Mouse (Mus musculus) heart, embryonic 13.5 days (tissue): ENCODE results near the gene Cyb5d2. TPM values are rescaled to one million over a fixed set of nuclear protein-coding genes. Genes with fewer than 3 reads are reported as not detected.
A peak's percentile ranks its signal among the peaks of the same experiment; 100 is the strongest.
"Not testable (repeated sequence)": the region's sequence is repeated elsewhere in the genome, so short reads cannot be mapped to it uniquely, and the experiment has no call there.

Source experiments
- ATAC-seq: fragments of 200-750 bp; cut with Nextera tagmentation; 2 replicates; pipeline ENCODE4 v1.8.0; 2017; ENCODE audit warnings: moderate TSS enrichment; ENCODE audit not compliant: insufficient number of reproducible peaks, low FRiP score, low TSS enrichment; ENCODE audit errors: extremely low read depth
- H3K27ac ChIP-seq: fragments of 300-500 bp; sonication (generic); replicated peaks from 2 replicates; pipeline ENCODE4 v1.5.1; 2015; ENCODE audit warnings: moderate library complexity, mild to moderate bottlenecking, inconsistent platforms
- H3K27me3 ChIP-seq: fragments of 300-500 bp; sonication (generic); replicated peaks from 2 replicates; pipeline ENCODE4 v1.6.1; 2015; ENCODE audit warnings: mild to moderate bottlenecking, inconsistent platforms
- H3K36me3 ChIP-seq: fragments of 300-500 bp; sonication (generic); 2 replicates; pipeline ENCODE4 v1.6.1; 2015; ENCODE audit warnings: mild to moderate bottlenecking, inconsistent platforms
- H3K4me1 ChIP-seq: fragments of 300-500 bp; sonication (generic); 2 replicates; pipeline ENCODE4 v1.6.1; 2015; ENCODE audit warnings: inconsistent platforms
- H3K4me2 ChIP-seq: fragments of 300-500 bp; sonication (generic); 2 replicates; pipeline ENCODE4 v1.6.1; 2015; ENCODE audit warnings: inconsistent platforms, mild to moderate bottlenecking, moderate library complexity
- H3K4me3 ChIP-seq: fragments of 300-500 bp; sonication (generic); 2 replicates; pipeline ENCODE4 v1.5.1; 2015; ENCODE audit warnings: moderate library complexity, mild to moderate bottlenecking, inconsistent platforms
- H3K9ac ChIP-seq: fragments of 300-500 bp; sonication (generic); 2 replicates; pipeline ENCODE4 v1.6.1; 2015; ENCODE audit warnings: inconsistent platforms, mild to moderate bottlenecking, moderate library complexity
- H3K9me3 ChIP-seq: fragments of 300-500 bp; sonication (generic); 2 replicates; pipeline ENCODE4 v1.6.1; 2016; ENCODE audit warnings: inconsistent platforms
- WGBS: fragments of 180-500 bp; shearing (Covaris S2); methylation state at CpG from one replicate; pipeline ENCODE4 v1.1.7; 2015; ENCODE audit warnings: mixed read lengths; 5-methylcytosine and 5-hydroxymethylcytosine counted together
- polyA plus RNA-seq: library from polyadenylated mRNA; unstranded; fragments of >200 nt; fragmentation: Nextera tagmentation; extraction: Ambion mirVana; gene quantifications from 2 replicates; pipeline ENCODE4 v1.2.1, GENCODE M21; 2015

The Cyb5d2 gene
- polyA plus RNA-seq, 1 experiment from 2014 or later, result 4.9 TPM

GRCm38 (mm10) chr11:72737517-72737916 lies 58.4 kb downstream of the Cyb5d2 start:
- H3K36me3 ChIP-seq, result peaks cover 56% of the 10 kb centered on the region

GRCm38 (mm10) chr11:72736320-72736719 lies 59.6 kb downstream of the Cyb5d2 start:
- Histone ChIP-seq H3K4me1 (peaks cover 36% of the 10 kb centered on the region), H3K27ac (peak overlapping the region; percentile 81), H3K27me3 (no peaks in the 10 kb centered on the region), H3K9me3 (no peaks in the 10 kb centered on the region), H3K36me3 (peaks cover 61% of the 10 kb centered on the region), H3K9ac (no peak overlapping the region), H3K4me2 (no peak overlapping the region), H3K4me3 (no peak overlapping the region)
- WGBS, result 11% methylated on average over 1 of the region's 1 CpGs
- ATAC-seq, result no peak

More at GRCm38 (mm10) chr11:72737517-72737916, 58.4 kb downstream of the Cyb5d2 start:
- H3K4me3 ChIP-seq, H3K27me3 ChIP-seq, H3K4me2 ChIP-seq, H3K9me3 ChIP-seq, H3K9ac ChIP-seq, ATAC-seq: not testable (repeated sequence)
- WGBS, result 81% methylated on average over 5 of the region's 5 CpGs
- Histone ChIP-seq H3K27ac (0 out of 2 replicates have a peak overlapping the region, but pooled peaks have one; percentile 81), H3K4me1 (peaks cover 36% of the 10 kb centered on the region)

GRCm38 (mm10) chr11:72735519-72735860 lies 60.5 kb downstream of the Cyb5d2 start:
- no peak for ATAC-seq
- peaks cover 62% of the 10 kb centered on the region for H3K36me3 ChIP-seq
- H3K9ac ChIP-seq, result no peak overlapping the region
- peak overlapping the region; percentile 81 for H3K27ac ChIP-seq
- H3K4me2 ChIP-seq, result no peak overlapping the region
- H3K27me3 ChIP-seq, result no peaks in the 10 kb centered on the region
- 75% methylated on average over 2 of the region's 2 CpGs for WGBS
- no peaks in the 10 kb centered on the region for H3K9me3 ChIP-seq
- peaks cover 36% of the 10 kb centered on the region for H3K4me1 ChIP-seq
- no peak overlapping the region for H3K4me3 ChIP-seq

- Histone ChIP-seq H3K27me3 (no peaks in the 10 kb centered on the region), H3K36me3 (peaks cover 64% of the 10 kb centered on the region), H3K9me3 (no peaks in the 10 kb centered on the region), H3K27ac (peak overlapping the region; percentile 81), H3K4me2 (no peak overlapping the region), H3K9ac (no peak overlapping the region), H3K4me1 (peaks cover 36% of the 10 kb centered on the region), H3K4me3 (no peak overlapping the region)
- WGBS, result 61% methylated on average over 4 of the region's 4 CpGs
- ATAC-seq, result no peak
Measured at GRCm38 (mm10) chr11:72734840-72735518, 61.0 kb downstream of the Cyb5d2 start.

- Histone ChIP-seq H3K27me3 (no peaks in the 10 kb centered on the region), H3K36me3 (peaks cover 66% of the 10 kb centered on the region), H3K4me1 (peaks cover 36% of the 10 kb centered on the region), H3K27ac (peak overlapping the region; percentile 44), H3K4me3 (no peak overlapping the region), H3K4me2 (no peak overlapping the region), H3K9me3 (no peaks in the 10 kb centered on the region), H3K9ac (no peak overlapping the region)
- no peak for ATAC-seq
- WGBS, result 79% methylated on average over 3 of the region's 3 CpGs
Measured at GRCm38 (mm10) chr11:72733736-72734135, 62.2 kb downstream of the Cyb5d2 start.

Other genes with a start within 250 kb of the Cyb5d2 start
- gene Spns3, start 245.6 kb downstream of the Cyb5d2 start, polyA plus RNA-seq, result 0.10 and 0.13 TPM in 2 replicates
- 57.3 and 57.7 TPM in 2 replicates for gene Ube2g1, start 188.9 kb downstream of the Cyb5d2 start, polyA plus RNA-seq
- gene Ankfy1, start 106.1 kb downstream of the Cyb5d2 start, polyA plus RNA-seq, result 15.2 and 15.8 TPM in 2 replicates
- gene Zzef1, start 84 bp upstream of the Cyb5d2 start, polyA plus RNA-seq, result 5.9 and 6.5 TPM in 2 replicates
- gene Atp2a3, start 165.0 kb upstream of the Cyb5d2 start, polyA plus RNA-seq, result 3.9 and 4.0 TPM in 2 replicates
- gene P2rx1, start 203.0 kb upstream of the Cyb5d2 start, polyA plus RNA-seq, result 2.1 and 2.3 TPM in 2 replicates
- 2.2 and 3.0 TPM in 2 replicates for gene Camkk1, start 222.9 kb upstream of the Cyb5d2 start, polyA plus RNA-seq